Mouse (Mus musculus) hindbrain, embryonic 14.5 days (tissue): ENCODE data around the gene Itpr3. TPM values are rescaled to one million over a fixed set of nuclear protein-coding genes. Genes with fewer than 3 reads are reported as not detected.

Source experiments
- ATAC-seq: fragments of 200-750 bp; cut with Nextera tagmentation; 2 replicates; pipeline ENCODE4 v1.8.0; 2017; ENCODE audit warnings: moderate number of reproducible peaks, mild to moderate bottlenecking, moderate TSS enrichment, moderate library complexity; ENCODE audit not compliant: low FRiP score
- DNase-seq: peaks from one replicate; pipeline ENCODE4 v3.0.0-alpha.2; 2015; ENCODE audit warnings: low spot score
- H3K27ac ChIP-seq: fragments of 300-500 bp; sonication (generic); 2 replicates; pipeline ENCODE4 v1.5.1; 2014; ENCODE audit warnings: mild to moderate bottlenecking, moderate library complexity
- H3K27me3 ChIP-seq: fragments of 300-500 bp; sonication (generic); 2 replicates; pipeline ENCODE4 v1.6.1; 2014; ENCODE audit warnings: mild to moderate bottlenecking, low read length, mixed read lengths; ENCODE audit not compliant: control insufficient read depth, insufficient read depth
- H3K36me3 ChIP-seq: fragments of 300-500 bp; sonication (generic); replicated peaks from 2 replicates; pipeline ENCODE4 v1.6.1; 2014; ENCODE audit not compliant: control insufficient read depth, insufficient read depth
- H3K4me1 ChIP-seq: fragments of 300-500 bp; sonication (generic); replicated peaks from 2 replicates; pipeline ENCODE4 v1.6.1; 2014; ENCODE audit warnings: antibody characterized with exemption, low read length, mixed read lengths; ENCODE audit not compliant: control insufficient read depth, insufficient read depth
- H3K4me2 ChIP-seq: fragments of 300-500 bp; sonication (generic); replicated peaks from 2 replicates; pipeline ENCODE4 v1.6.1; 2014; ENCODE audit warnings: mild to moderate bottlenecking, moderate library complexity
- H3K4me3 ChIP-seq: fragments of 300-500 bp; sonication (generic); replicated peaks from 2 replicates; pipeline ENCODE4 v1.5.1; 2014; ENCODE audit warnings: mild to moderate bottlenecking, low read length
- H3K9ac ChIP-seq: fragments of 300-500 bp; sonication (generic); 2 replicates; pipeline ENCODE4 v1.6.1; 2014
- H3K9me3 ChIP-seq: fragments of 300-500 bp; sonication (generic); 2 replicates; pipeline ENCODE4 v1.6.1; 2016; ENCODE audit warnings: low read length; ENCODE audit not compliant: control insufficient read depth
- WGBS: fragments of 180-500 bp; shearing (Covaris S2); extraction: QIAGEN DNeasy Blood & Tissue Kit; methylation state at CpG from one replicate; pipeline ENCODE4 v1.1.7; 2014; 5-methylcytosine and 5-hydroxymethylcytosine counted together
- polyA plus RNA-seq: library from polyadenylated mRNA; unstranded; fragments of >200 nt; fragmentation: Nextera tagmentation; extraction: Ambion mirVana; gene quantifications from 2 replicates; pipeline ENCODE4 v1.2.1, GENCODE M21; 2014

Itpr3 gene
- polyA plus RNA-seq, 1 experiment from 2014 or later: 1.8 TPM

DNA sequence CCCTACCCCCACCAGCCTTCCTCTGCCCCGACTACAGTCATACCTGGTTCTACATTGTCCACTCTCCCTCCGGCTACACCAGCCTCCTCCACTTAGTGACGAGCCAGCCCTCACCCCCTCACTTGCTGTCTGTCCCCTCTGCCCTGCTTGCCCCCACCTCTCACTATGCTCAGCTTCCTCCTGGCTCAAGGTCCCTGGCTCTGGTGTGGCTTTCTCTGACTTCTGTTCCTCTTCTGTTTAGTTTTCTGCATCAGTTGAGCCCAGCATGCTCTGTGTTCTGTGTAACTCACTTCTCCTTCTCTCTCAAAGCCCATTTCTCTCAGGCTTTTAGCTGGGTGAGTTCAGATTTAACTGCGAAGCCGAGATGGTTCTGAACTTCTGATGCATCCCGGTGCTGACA is 17.1 kb downstream of the Itpr3 start:
- no peak overlapping the region for H3K4me3 ChIP-seq
- ATAC-seq: no peak
- H3K4me2 ChIP-seq: no peak overlapping the region
- H3K9me3 ChIP-seq: no peaks in the 10 kb centered on the region
- no peak overlapping the region for H3K27ac ChIP-seq
- H3K4me1 ChIP-seq: no peaks in the 10 kb centered on the region
- H3K9ac ChIP-seq: no peak overlapping the region
- no peaks in the 10 kb centered on the region for H3K27me3 ChIP-seq
- WGBS: 72% methylated on average over 6 of the region's 6 CpGs
- no peaks in the 10 kb centered on the region for H3K36me3 ChIP-seq
- DNase-seq: no peak

DNA sequence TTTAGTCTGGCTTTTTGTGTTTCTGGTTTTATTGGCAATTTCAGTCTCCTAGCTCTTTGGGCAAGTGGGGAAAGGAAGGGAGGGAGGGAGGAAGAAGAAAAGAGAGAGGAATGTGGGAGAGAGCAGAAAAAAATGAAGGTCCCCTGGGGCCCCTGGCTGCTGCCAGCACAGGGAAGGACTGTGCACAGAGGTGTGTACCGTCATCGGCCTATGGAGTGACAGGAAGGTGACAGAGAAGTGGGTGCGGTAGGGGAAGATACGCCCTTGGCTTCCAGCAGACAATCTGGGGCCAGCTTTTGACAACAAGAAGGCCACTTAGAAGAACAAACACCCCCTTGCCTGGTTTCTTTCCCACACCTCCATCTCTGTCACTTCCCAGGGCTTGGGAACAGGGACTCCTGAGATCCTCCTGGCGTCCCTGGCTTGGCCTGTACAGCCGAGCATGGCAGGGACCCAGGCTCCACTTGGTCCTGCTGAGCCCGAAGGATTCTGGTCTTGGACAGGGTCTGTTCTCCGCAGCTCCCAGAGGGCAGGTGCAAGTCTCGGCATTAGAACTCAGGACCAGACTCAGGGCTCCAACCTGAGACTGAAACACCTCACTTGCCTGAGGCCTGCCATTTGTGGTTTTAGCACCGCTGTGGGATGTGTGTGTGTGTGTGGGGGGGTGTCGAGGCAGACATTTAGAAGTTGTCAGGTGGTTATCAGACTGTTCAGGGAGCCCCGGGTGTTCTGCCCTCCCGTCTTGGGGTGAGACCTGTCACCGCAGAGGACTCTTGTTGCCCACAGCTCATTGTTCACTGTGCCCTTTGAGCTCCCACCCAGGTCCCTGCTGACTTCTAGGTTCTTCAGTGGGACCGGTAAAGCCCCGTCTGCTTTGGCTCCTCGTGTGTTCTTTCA is 18.0 kb downstream of the Itpr3 start:
- Histone ChIP-seq H3K4me1 (no peaks in the 10 kb centered on the region), H3K4me2 (no peak overlapping the region), H3K9ac (no peak overlapping the region), H3K4me3 (no peak overlapping the region), H3K27ac (no peak overlapping the region), H3K9me3 (no peaks in the 10 kb centered on the region), H3K27me3 (no peaks in the 10 kb centered on the region), H3K36me3 (no peaks in the 10 kb centered on the region)
- DNase-seq (no peak), ATAC-seq (no peak)
- WGBS: 82% methylated on average over 17 of the region's 17 CpGs

DNA sequence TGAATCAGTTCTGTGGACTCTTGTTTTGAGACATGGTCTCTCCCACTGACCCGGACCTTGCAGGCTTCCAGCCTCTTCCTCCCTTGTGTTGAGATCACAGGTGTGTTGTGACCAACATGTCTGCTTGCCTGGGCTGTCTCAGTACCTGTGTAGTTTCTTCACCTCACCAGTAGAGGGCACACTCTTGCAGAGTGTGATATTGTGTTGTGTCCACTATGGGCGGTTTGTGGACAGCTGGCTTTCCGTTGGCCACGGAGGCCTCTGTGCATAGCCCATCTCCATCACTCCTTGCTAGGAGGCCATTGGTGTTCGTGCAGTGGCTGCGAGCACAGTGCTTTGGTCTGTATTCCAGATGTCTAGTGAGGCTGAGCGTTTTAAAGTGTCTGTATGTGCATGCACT is 20.0 kb downstream of the Itpr3 start:
- H3K27me3 ChIP-seq: no peaks in the 10 kb centered on the region
- H3K4me2 ChIP-seq: no peak overlapping the region
- DNase-seq: no peak
- H3K27ac ChIP-seq: no peak overlapping the region
- WGBS: 93% methylated on average over 7 of the region's 7 CpGs
- ATAC-seq: no peak
- H3K9ac ChIP-seq: no peak overlapping the region
- no peaks in the 10 kb centered on the region for H3K9me3 ChIP-seq
- H3K36me3 ChIP-seq: no peaks in the 10 kb centered on the region
- no peak overlapping the region for H3K4me3 ChIP-seq
- H3K4me1 ChIP-seq: no peaks in the 10 kb centered on the region

- Histone ChIP-seq H3K27ac (no peak overlapping the region), H3K4me3 (no peak overlapping the region), H3K4me2 (no peak overlapping the region), H3K9me3 (no peaks in the 10 kb centered on the region), H3K36me3 (no peaks in the 10 kb centered on the region), H3K9ac (no peak overlapping the region), H3K27me3 (no peaks in the 10 kb centered on the region), H3K4me1 (no peaks in the 10 kb centered on the region)
- DNase-seq (no peak), ATAC-seq (no peak)
- 81% methylated on average over 6 of the region's 6 CpGs for WGBS
Measured at GRCm38 (mm10) chr17:27077920-27078319, 20.8 kb downstream of the Itpr3 start.

DNA sequence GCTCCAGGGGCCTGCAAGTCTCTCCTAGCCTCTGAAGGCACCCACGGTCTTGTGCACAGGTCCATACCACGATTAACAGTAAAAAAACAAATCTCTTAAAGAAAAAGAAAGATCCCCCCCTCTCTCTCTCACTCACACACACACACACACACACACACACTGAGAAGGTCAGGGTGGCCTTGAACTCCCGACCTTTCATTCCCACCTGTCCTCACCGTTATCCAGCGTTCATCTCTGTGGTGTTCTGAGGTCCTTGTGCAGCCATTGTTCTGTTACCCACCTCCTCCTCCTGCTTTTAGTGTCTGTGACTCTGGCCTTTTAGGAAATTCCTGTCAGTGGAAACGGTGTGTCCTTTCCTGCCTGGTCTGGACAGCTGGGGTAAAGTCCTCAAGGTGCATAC is 21.4 kb downstream of the Itpr3 start:
- WGBS: 78% methylated on average over 6 of the region's 6 CpGs
- Histone ChIP-seq H3K4me3 (no peak overlapping the region), H3K4me1 (no peaks in the 10 kb centered on the region), H3K9me3 (no peaks in the 10 kb centered on the region), H3K27ac (no peak overlapping the region), H3K27me3 (no peaks in the 10 kb centered on the region), H3K4me2 (no peak overlapping the region), H3K9ac (no peak overlapping the region), H3K36me3 (no peaks in the 10 kb centered on the region)
- no peak for DNase-seq
- no peak for ATAC-seq

DNA sequence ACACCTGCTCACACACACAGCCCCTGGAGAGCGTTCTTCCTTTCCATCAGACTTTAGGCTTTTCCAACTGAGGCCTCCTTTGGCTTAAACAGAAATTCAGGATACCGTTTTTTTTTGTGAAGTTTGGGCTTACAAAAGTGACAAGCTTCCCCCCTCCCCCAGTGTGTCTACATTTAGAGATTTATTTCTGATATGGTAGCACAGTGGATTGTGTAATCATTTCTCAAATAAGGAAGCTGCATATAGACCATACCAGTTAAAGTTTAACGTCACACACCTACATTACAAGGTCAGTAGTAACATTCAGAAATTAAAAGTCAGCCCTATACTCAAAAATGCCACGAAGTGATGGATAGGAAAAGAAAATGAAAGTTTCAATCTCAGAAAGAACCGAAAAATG is 24.8 kb downstream of the Itpr3 start:
- Histone ChIP-seq H3K9me3 (no peaks in the 10 kb centered on the region), H3K9ac (no peak overlapping the region), H3K4me3 (no peak overlapping the region), H3K4me1 (no peaks in the 10 kb centered on the region), H3K4me2 (no peak overlapping the region), H3K27ac (no peak overlapping the region), H3K36me3 (no peaks in the 10 kb centered on the region), H3K27me3 (no peaks in the 10 kb centered on the region)
- no peak for DNase-seq
- 85% methylated on average over 5 of the region's 5 CpGs for WGBS
- no peak for ATAC-seq

DNA sequence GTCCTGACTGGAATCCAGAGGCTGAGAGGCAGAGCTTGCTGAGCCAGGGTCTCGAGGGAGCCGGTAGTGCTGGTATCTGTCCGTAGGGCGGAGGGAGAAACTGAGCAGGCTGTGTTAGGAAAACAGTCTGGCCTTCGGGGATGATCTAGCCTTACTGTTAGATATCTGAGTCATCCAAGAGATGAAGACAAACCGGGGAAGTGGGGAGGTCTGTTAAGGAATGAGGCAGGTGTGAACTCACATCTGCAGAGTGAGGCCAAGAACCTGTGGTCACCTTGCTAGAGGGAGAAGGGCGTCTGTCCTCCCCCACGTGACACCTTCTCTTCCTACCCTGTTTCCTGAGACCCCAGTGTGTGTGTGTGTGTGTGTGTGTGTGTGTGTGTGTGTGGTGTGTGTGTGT is 25.7 kb downstream of the Itpr3 start:
- no peaks in the 10 kb centered on the region for H3K9me3 ChIP-seq
- no peak overlapping the region for H3K9ac ChIP-seq
- DNase-seq (no peak), ATAC-seq (no peak)
- 67% methylated on average over 8 of the region's 8 CpGs for WGBS
- no peaks in the 10 kb centered on the region for H3K27me3 ChIP-seq
- no peak overlapping the region for H3K4me2 ChIP-seq
- no peak overlapping the region for H3K4me3 ChIP-seq
- no peak overlapping the region for H3K27ac ChIP-seq
- H3K4me1 ChIP-seq: no peaks in the 10 kb centered on the region
- H3K36me3 ChIP-seq: no peaks in the 10 kb centered on the region

- H3K36me3 ChIP-seq: no peaks in the 10 kb centered on the region
- no peak overlapping the region for H3K4me3 ChIP-seq
- H3K27ac ChIP-seq: no peak overlapping the region
- H3K4me1 ChIP-seq: no peaks in the 10 kb centered on the region
- H3K9me3 ChIP-seq: no peaks in the 10 kb centered on the region
- H3K27me3 ChIP-seq: no peaks in the 10 kb centered on the region
- DNase-seq (no peak), ATAC-seq (no peak)
- WGBS: 85% methylated on average over 9 of the region's 9 CpGs
- no peak overlapping the region for H3K9ac ChIP-seq
- H3K4me2 ChIP-seq: no peak overlapping the region
Measured at GRCm38 (mm10) chr17:27083601-27084000, 26.5 kb downstream of the Itpr3 start.

DNA sequence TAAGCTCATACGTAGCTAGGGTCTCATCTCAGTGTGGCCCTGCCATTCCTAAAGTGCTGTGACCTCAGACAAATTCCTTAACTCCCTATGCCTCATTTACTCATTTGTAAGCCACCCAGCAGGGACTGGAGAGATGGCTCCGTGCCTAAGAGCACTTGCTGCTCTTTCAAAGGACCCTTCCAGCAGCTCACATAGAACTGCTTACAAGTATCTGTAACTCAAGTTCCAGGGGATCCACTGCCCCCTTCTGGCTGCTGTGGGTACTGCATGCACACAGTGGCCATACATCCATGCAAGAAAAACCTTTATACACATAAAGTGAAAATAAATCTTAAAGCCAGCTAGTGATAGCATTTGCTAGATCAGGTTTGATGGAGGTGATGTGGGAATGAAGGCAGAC is 28.6 kb downstream of the Itpr3 start:
- Histone ChIP-seq H3K4me3 (no peak overlapping the region), H3K9ac (no peak overlapping the region), H3K36me3 (no peaks in the 10 kb centered on the region), H3K4me2 (no peak overlapping the region), H3K27ac (no peak overlapping the region), H3K27me3 (no peaks in the 10 kb centered on the region), H3K4me1 (no peaks in the 10 kb centered on the region), H3K9me3 (no peaks in the 10 kb centered on the region)
- WGBS: 41% methylated on average over 2 of the region's 2 CpGs
- ATAC-seq (no peak), DNase-seq (peak; percentile 40)

GRCm38 (mm10) chr17:27087426-27087825 is 30.3 kb downstream of the Itpr3 start:
- no peak overlapping the region for H3K27ac ChIP-seq
- H3K9ac ChIP-seq: no peak overlapping the region
- WGBS: 36% methylated on average over 12 of the region's 12 CpGs
- no peak overlapping the region for H3K4me2 ChIP-seq
- H3K27me3 ChIP-seq: no peaks in the 10 kb centered on the region
- no peaks in the 10 kb centered on the region for H3K4me1 ChIP-seq
- DNase-seq (no peak), ATAC-seq (no peak)
- no peak overlapping the region for H3K4me3 ChIP-seq
- H3K9me3 ChIP-seq: no peaks in the 10 kb centered on the region
- H3K36me3 ChIP-seq: no peaks in the 10 kb centered on the region
